Mouse (Mus musculus) kidney, adult 2 months (tissue): ENCODE data around the gene Flrt1.
A peak's percentile ranks its signal among the peaks of the same experiment; 100 is the strongest.

Experiments used
- CTCF ChIP-seq: fragments of 200-500 bp; conservative IDR thresholded peaks from 2 replicates; pipeline ENCODE4 v1.5.1; 2011; ENCODE audit warnings: low read depth, mild to moderate bottlenecking, control low read depth, low read length, moderate library complexity, mixed read lengths; ENCODE audit not compliant: insufficient read depth, insufficient read length
- POLR2A ChIP-seq: fragments of 200-500 bp; IDR thresholded peaks from one replicate; pipeline ENCODE4 v1.6.1; 2011; ENCODE audit warnings: low read depth, low read length, control low read depth

DNA sequence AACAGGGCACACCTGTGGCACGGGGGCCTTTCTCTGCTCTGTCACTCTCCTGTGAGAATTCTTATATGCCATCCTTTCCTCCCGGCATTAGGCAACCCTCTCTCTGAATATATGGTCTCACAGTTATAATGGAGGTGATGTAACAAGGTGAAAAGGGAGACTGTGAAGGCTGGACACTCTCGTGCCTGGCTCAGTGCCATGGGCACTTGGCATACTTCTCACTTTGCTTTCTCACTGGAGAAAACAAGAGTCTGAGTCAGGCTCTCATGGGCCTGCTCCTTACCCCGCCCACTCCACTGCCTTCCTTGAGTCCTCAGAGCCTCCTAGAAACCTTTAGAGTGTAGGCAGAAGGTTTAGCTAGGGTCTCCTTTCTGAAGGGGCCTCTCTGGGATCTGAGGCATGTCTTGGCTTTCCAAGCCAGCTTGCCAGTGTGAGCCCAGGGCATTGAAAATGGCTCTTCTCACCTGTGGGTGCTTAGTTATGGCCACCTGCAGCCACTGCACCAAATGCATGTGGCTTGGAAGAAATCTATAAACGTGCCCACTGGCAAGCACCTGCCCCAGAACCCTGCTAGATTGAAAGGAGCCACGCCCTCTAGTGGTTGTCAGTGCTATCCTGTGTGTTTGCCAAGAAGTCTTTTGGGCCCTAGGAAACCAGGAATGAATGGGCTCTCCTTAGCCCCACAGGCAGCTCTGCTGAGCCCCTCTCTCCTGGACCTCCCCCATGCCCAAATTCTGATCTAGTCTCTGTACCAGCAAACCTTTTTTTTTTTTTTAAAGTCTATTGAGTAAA lies 2.8 kb upstream of the Flrt1 start:
- TF ChIP-seq CTCF (peak; percentile 55), POLR2A (no peak)
